Mouse (Mus musculus): Measurements from ENCODE around the gene Cdk6. TPM values are rescaled to one million over a fixed set of nuclear protein-coding genes. Genes with fewer than 3 reads are reported as not detected.
A peak's percentile ranks its signal among the peaks of the same experiment; 100 is the strongest.
"Not testable (repeated sequence)": the region's sequence is repeated elsewhere in the genome, so short reads cannot be mapped to it uniquely, and the experiment has no call there.

Cdk6 gene
- polyA plus RNA-seq, 1 experiment: 31.0 TPM

DNA sequence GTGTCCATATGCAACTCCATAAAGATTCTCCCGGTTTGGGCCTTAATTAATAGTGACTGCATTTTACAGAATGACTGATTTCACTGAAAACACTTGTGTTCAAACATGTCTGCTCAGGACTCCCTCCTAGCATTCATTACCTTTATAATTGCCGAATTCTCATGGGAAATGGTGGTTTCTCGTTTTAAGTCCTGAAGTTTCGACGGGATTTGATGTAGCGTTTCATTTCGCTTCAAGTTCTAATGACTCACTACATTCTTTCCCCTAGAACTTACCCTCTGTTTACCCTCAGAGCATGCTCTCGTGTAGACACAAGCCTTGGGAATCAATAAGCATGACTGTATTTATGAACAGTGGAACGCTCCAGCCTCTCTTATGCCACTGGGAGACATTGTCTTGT is 66.6 kb downstream of the Cdk6 start:
- Histone ChIP-seq H3K4me1 (ENCODE audit: control insufficient read depth, insufficient read depth, low read length) (peaks cover 2% of the 10 kb centered on the region; the same call in 1 of the 2 replicates), H3K4me3 (replicated peaks; ENCODE audit: control insufficient read depth, low read depth, low read length) (no peak overlapping the region), H3K27ac (ENCODE audit: control insufficient read depth, insufficient read depth, low read depth, low read length, poor library complexity) (no peak overlapping the region)
- 86% methylated on average over 9 of the region's 9 CpGs for WGBS
- TF ChIP-seq CTCF (IDR thresholded peaks at IDR 0.05; ENCODE audit: control insufficient read depth, insufficient read depth, low read length) (no peak), POLR2A (IDR thresholded peaks at IDR 0.05; ENCODE audit: borderline replicate concordance, control insufficient read depth, low read depth, low read length) (no peak)

GRCm38 (mm10) chr5:3418183-3418582 is 76.9 kb downstream of the Cdk6 start:
- 49% methylated on average over 1 of the region's 1 CpGs for WGBS
- H3K27ac ChIP-seq (ENCODE audit: control insufficient read depth, insufficient read depth, low read depth, low read length, poor library complexity): not testable (repeated sequence)

DNA sequence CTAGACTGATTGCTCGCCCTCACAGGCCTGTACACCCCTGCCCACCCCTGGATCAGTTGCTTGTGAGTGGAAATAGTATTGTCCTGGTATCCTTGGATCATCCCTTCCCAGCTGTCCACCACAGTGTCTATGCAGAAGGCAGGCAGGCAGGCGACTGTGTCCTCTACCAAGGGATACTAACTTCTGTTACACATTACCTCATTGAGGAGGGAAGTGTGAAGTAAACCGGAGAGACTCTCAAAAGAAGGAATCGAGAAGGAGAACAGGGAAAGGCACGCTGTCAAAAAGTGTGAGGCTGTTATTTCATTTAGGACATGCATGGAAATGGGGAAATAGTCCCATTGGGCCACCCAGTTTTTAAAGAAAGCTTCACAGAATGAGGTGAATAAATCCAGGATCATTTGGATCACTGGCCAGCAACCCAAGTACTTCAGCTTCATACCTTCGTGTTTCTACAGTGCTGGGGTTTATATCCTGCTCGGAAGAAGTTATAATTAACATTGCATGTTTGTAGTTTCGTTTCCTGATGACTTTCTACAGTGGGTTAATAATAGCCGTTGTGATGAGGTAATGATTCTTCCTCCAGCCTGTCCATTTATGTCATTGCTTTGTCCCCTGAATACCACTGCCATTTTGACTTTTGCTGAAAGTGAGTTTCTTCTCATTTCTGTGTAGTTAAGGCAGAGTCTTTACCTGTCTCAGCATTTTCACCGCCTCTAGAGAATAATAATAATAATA is 79.0 kb downstream of the Cdk6 start:
- Histone ChIP-seq H3K27ac (ENCODE audit: control insufficient read depth, insufficient read depth, low read depth, low read length, poor library complexity) (peak overlapping the region; percentile 50; the same call in 1 of the 2 replicates), H3K4me3 (replicated peaks; ENCODE audit: control insufficient read depth, low read depth, low read length) (no peak overlapping the region), H3K4me1 (ENCODE audit: control insufficient read depth, insufficient read depth, low read length) (peaks cover 3% of the 10 kb centered on the region; the same call in 1 of the 2 replicates)
- no peak for TF ChIP-seq POLR2A (IDR thresholded peaks at IDR 0.05; ENCODE audit: borderline replicate concordance, control insufficient read depth, low read depth, low read length)
- no peak for TF ChIP-seq CTCF (IDR thresholded peaks at IDR 0.05; ENCODE audit: control insufficient read depth, insufficient read depth, low read length)
- 32% methylated on average over 10 of the region's 10 CpGs for WGBS

More at GRCm38 (mm10) chr5:3418183-3418582, 76.9 kb downstream of the Cdk6 start:
- not testable (repeated sequence) for H3K4me3 ChIP-seq (replicated peaks; ENCODE audit: control insufficient read depth, low read depth, low read length); H3K4me1 ChIP-seq (ENCODE audit: control insufficient read depth, insufficient read depth, low read length)

GRCm38 (mm10) chr5:3420832-3421228 is 79.5 kb downstream of the Cdk6 start:
- H3K4me3 ChIP-seq (replicated peaks; ENCODE audit: control insufficient read depth, low read depth, low read length): no peak overlapping the region
- TF ChIP-seq POLR2A (IDR thresholded peaks at IDR 0.05; ENCODE audit: borderline replicate concordance, control insufficient read depth, low read depth, low read length) (no peak), CTCF (IDR thresholded peaks at IDR 0.05; ENCODE audit: control insufficient read depth, insufficient read depth, low read length) (no peak)
- 41% methylated on average over 3 of the region's 3 CpGs for WGBS
- peak overlapping the region; percentile 45; the same call in 1 of the 2 replicates for H3K27ac ChIP-seq (ENCODE audit: control insufficient read depth, insufficient read depth, low read depth, low read length, poor library complexity)
- peaks cover 3% of the 10 kb centered on the region; the same call in 1 of the 2 replicates for H3K4me1 ChIP-seq (ENCODE audit: control insufficient read depth, insufficient read depth, low read length)

DNA sequence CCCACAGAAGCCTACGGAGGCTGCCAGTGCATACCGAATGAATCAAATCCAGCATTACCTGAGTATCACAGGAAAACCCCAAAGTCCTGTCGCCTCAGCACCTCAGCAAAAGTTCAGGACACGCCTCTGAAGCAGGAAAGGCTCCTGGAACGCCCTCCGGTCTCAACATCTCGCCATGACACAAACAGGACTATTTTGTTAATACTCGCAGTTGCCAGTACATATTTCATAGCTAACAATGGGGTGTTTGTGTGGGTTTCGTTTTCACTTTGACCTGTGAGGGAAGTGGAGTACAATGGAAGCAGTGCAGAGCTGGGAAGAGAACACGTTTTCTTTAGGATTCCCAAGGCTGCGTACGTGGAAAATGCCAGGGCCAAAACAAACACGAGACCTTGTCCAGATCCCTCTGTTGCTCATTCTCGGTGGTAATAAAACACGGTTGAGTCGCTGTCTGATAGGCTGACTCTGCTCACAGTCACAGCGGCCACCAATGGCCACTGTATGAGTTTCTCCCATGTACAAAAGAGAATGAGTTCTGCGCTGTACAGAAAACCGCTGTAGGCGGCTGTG is 91.9 kb downstream of the Cdk6 start:
- H3K4me1 ChIP-seq (ENCODE audit: control insufficient read depth, insufficient read depth, low read length); H3K4me3 ChIP-seq (replicated peaks; ENCODE audit: control insufficient read depth, low read depth, low read length); H3K27ac ChIP-seq (ENCODE audit: control insufficient read depth, insufficient read depth, low read depth, low read length, poor library complexity): not testable (repeated sequence)
- 79% methylated on average over 20 of the region's 20 CpGs for WGBS

DNA sequence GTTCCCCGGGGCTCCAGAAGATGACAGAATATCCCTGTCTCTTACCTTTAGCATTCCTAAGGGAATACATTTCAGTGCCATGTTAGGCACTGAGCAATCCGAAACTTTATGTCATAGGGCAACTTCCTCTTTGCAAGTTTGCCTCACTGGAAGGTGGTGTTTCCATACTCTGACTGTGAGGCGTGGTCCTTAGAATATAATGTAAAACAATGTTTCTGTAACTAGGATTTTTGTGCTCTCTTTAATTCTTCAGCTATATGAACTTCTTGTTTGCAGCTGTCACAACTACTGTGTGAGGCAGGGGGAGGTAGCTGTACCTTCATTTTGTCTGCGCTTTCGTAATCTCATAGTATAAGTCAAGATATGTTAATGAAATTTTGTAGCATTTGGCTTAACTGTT is 92.8 kb downstream of the Cdk6 start:
- WGBS: 65% methylated on average over 5 of the region's 5 CpGs
- not testable (repeated sequence) for H3K4me3 ChIP-seq (replicated peaks; ENCODE audit: control insufficient read depth, low read depth, low read length); H3K4me1 ChIP-seq (ENCODE audit: control insufficient read depth, insufficient read depth, low read length); H3K27ac ChIP-seq (ENCODE audit: control insufficient read depth, insufficient read depth, low read depth, low read length, poor library complexity)

DNA sequence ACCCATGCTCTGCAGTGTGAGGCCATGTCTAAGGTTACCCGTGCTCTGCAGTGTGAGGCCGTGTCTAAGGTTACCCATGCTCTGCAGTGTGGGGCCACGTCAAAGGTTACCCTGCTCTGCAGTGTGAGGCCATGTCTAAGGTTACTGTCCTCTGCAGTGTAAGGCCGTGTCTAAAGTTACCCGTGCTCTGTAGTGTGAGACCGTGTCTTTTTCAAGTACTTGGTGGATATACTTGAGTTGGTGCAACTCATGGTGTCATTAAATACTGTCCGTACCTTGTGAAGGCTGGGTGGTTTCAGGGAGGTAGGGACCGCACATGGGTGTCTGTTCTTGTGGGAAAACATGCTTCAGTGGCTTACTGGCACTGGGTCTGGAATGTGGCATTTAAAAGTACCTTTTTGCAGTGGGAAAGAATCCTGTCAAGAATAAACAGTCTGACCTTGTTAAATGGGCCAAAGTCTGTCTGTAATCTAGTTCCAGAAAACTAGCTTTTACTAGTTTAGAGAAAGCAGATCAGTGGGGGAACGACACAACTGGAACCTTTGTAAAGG is 97.2 kb downstream of the Cdk6 start:
- H3K4me3 ChIP-seq (replicated peaks; ENCODE audit: control insufficient read depth, low read depth, low read length); H3K4me1 ChIP-seq (ENCODE audit: control insufficient read depth, insufficient read depth, low read length); H3K27ac ChIP-seq (ENCODE audit: control insufficient read depth, insufficient read depth, low read depth, low read length, poor library complexity): not testable (repeated sequence)
- 81% methylated on average over 9 of the region's 9 CpGs for WGBS

GRCm38 (mm10) chr5:3439386-3439785 is 98.1 kb downstream of the Cdk6 start:
- H3K4me1 ChIP-seq (ENCODE audit: control insufficient read depth, insufficient read depth, low read length); H3K4me3 ChIP-seq (replicated peaks; ENCODE audit: control insufficient read depth, low read depth, low read length); H3K27ac ChIP-seq (ENCODE audit: control insufficient read depth, insufficient read depth, low read depth, low read length, poor library complexity): not testable (repeated sequence)
- WGBS: 39% methylated on average over 6 of the region's 6 CpGs

- H3K4me3 ChIP-seq (replicated peaks; ENCODE audit: control insufficient read depth, low read depth, low read length): not testable (repeated sequence)
- 54% methylated on average over 3 of the region's 3 CpGs for WGBS
Observed at GRCm38 (mm10) chr5:3442524-3442923, 101.2 kb downstream of the Cdk6 start.

DNA sequence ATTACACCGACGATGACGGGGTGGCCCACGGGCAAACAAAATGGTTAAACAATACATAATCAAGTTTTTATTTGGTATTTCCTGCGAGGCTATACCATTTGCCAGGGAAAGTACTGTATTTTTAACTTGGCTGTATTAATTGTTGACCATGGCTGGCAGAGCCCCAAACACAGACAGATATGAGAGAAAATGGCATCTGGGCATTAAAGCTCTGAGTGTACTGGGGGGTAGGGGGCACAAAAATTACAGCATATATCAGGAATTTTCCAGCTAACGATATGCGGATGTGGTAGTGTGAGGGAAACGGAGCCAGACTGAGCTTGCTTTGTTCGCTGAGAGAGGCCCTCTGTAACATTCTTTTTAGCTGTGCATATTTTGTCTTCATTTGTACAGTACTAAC is 109.9 kb downstream of the Cdk6 start:
- not testable (repeated sequence) for H3K4me1 ChIP-seq (ENCODE audit: control insufficient read depth, insufficient read depth, low read length); H3K27ac ChIP-seq (ENCODE audit: control insufficient read depth, insufficient read depth, low read depth, low read length, poor library complexity); H3K4me3 ChIP-seq (replicated peaks; ENCODE audit: control insufficient read depth, low read depth, low read length)
- 89% methylated on average over 9 of the region's 9 CpGs for WGBS

More at GRCm38 (mm10) chr5:3442524-3442923, 101.2 kb downstream of the Cdk6 start:
- H3K27ac ChIP-seq (ENCODE audit: control insufficient read depth, insufficient read depth, low read depth, low read length, poor library complexity); H3K4me1 ChIP-seq (ENCODE audit: control insufficient read depth, insufficient read depth, low read length): not testable (repeated sequence)

DNA sequence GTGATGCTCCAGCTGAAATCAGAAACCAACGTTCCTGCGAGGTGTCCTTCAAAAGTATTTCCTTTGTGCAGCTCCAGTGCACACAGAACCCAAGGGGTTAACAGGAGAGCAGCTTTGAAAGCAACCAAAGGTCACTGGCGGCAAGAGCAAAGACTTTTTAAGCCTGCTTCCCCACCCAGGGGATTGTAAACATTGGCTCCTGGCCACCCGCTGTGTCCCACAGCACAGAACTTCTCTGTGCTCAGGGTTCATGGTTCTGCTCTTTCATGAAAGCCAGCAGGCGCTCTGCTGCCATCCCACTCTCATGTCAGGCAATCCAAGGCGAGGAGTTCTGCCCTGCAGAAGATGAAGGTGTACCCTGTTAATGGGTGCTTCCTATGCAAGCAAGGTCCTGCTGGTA is 112.7 kb downstream of the Cdk6 start:
- not testable (repeated sequence) for H3K4me1 ChIP-seq (ENCODE audit: control insufficient read depth, insufficient read depth, low read length); H3K4me3 ChIP-seq (replicated peaks; ENCODE audit: control insufficient read depth, low read depth, low read length); H3K27ac ChIP-seq (ENCODE audit: control insufficient read depth, insufficient read depth, low read depth, low read length, poor library complexity)
- 70% methylated on average over 6 of the region's 6 CpGs for WGBS

Data from bone marrow, adult 2 months (tissue).